Mouse (Mus musculus) CH12.LX (cell line): ENCODE results near the gene Agl. TPM values are rescaled to one million over a fixed set of nuclear protein-coding genes. Genes with fewer than 3 reads are reported as not detected.

Experiments
- DNase-seq: peaks from one replicate; pipeline ENCODE4 v3.0.0-alpha.2; 2013; ENCODE audit errors: extremely low read depth
- H3K27ac ChIP-seq: 2 replicates; pipeline ENCODE4 v1.5.1; 2012; ENCODE audit warnings: low read depth, mild to moderate bottlenecking, control low read depth, moderate library complexity; ENCODE audit not compliant: insufficient read depth
- H3K27me3 ChIP-seq: replicated peaks from 2 replicates; pipeline ENCODE3; 2012; ENCODE audit warnings: inconsistent platforms
- H3K36me3 ChIP-seq, 2 experiments: replicated peaks in 1 of 2; 2 replicates each; pipeline versions ENCODE3 to v1.6.1; 2012; ENCODE audit warnings: inconsistent platforms in 1 of 2, low read length in 1 of 2, mild to moderate bottlenecking in 1 of 2, mixed read lengths in 1 of 2, moderate library complexity in 1 of 2; ENCODE audit not compliant: control insufficient read depth in 1 of 2, insufficient read depth in 1 of 2
- H3K4me1 ChIP-seq, 2 experiments: 2 replicates each; pipeline ENCODE4 v1.6.1; 2012; ENCODE audit warnings: inconsistent platforms in 1 of 2, moderate library complexity in 1 of 2; ENCODE audit not compliant: insufficient read depth in 2 of 2, control insufficient read depth in 1 of 2
- H3K4me2 ChIP-seq: 2 replicates; pipeline ENCODE4 v1.6.1; 2012; ENCODE audit warnings: low read depth, mild to moderate bottlenecking, control low read depth; ENCODE audit not compliant: poor library complexity, insufficient read depth, severe bottlenecking
- H3K4me3 ChIP-seq, 3 experiments: fragments of 150-350 bp in 1 of 3; sonication (generic) in 1 of 3; replicated peaks in 1 of 3; 2 replicates each; pipeline versions ENCODE3 to v1.5.1; 2011 to 2012; ENCODE audit warnings: low read depth in 2 of 3, low read length in 2 of 3, mild to moderate bottlenecking in 2 of 3, moderate library complexity in 2 of 3, control low read depth in 1 of 3, improper control_type of control experiment in 1 of 3, inconsistent platforms in 1 of 3, mixed read lengths in 1 of 3; ENCODE audit not compliant: poor library complexity in 1 of 3
- H3K79me2 ChIP-seq: replicated peaks from 2 replicates; pipeline ENCODE4 v1.6.1; 2012; ENCODE audit warnings: mild to moderate bottlenecking, moderate library complexity; ENCODE audit not compliant: control insufficient read depth, poor library complexity, insufficient read depth, severe bottlenecking; ENCODE audit errors: extremely low read depth
- H3K9ac ChIP-seq: 2 replicates; pipeline ENCODE4 v1.6.1; 2012; ENCODE audit warnings: low read depth, mild to moderate bottlenecking, control low read depth, moderate library complexity; ENCODE audit not compliant: insufficient read depth
- H3K9me3 ChIP-seq: replicated peaks from 2 replicates; pipeline ENCODE3; 2012; ENCODE audit warnings: low read length, inconsistent platforms, mixed read lengths
- BHLHE40 ChIP-seq: IDR thresholded peaks from 2 replicates; pipeline ENCODE4 v1.6.1; 2011; ENCODE audit warnings: mild to moderate bottlenecking, low read depth, low read length, improper control_type of control experiment
- E2F4 ChIP-seq: IDR thresholded peaks from 2 replicates; pipeline ENCODE4 v1.6.1; 2011; ENCODE audit warnings: low read depth, low read length, improper control_type of control experiment; ENCODE audit not compliant: insufficient replicate concordance
- ETS1 ChIP-seq: conservative IDR thresholded peaks from 2 replicates; pipeline ENCODE4 v1.6.1; 2012; ENCODE audit warnings: low read depth, mild to moderate bottlenecking, inconsistent platforms, low read length, improper control_type of control experiment, moderate library complexity
- GABPA ChIP-seq: IDR thresholded peaks from 2 replicates; pipeline ENCODE4 v1.6.1; 2012; ENCODE audit warnings: low read depth, low read length, improper control_type of control experiment, inconsistent platforms; ENCODE audit not compliant: insufficient replicate concordance
- IRF4 ChIP-seq: IDR thresholded peaks from 2 replicates; pipeline ENCODE4 v1.6.1; 2014; ENCODE audit warnings: low read depth, mild to moderate bottlenecking, inconsistent platforms, low read length, improper control_type of control experiment
- JUND ChIP-seq: conservative IDR thresholded peaks from 2 replicates; pipeline ENCODE4 v1.6.1; 2011; ENCODE audit warnings: low read depth, low read length, improper control_type of control experiment
- KAT2A ChIP-seq: IDR thresholded peaks from 2 replicates; pipeline ENCODE4 v1.6.1; 2012; ENCODE audit warnings: low read length, improper control_type of control experiment, inconsistent platforms; ENCODE audit not compliant: insufficient replicate concordance
- MAFK ChIP-seq: IDR thresholded peaks from 2 replicates; pipeline ENCODE4 v1.6.1; 2011; ENCODE audit warnings: low read length, improper control_type of control experiment; ENCODE audit not compliant: insufficient replicate concordance
- MAX ChIP-seq: IDR thresholded peaks from 2 replicates; pipeline ENCODE4 v1.6.1; 2011; ENCODE audit warnings: low read length, improper control_type of control experiment
- MAZ ChIP-seq: IDR thresholded peaks from 2 replicates; pipeline ENCODE4 v1.6.1; 2012; ENCODE audit warnings: low read depth, mild to moderate bottlenecking, inconsistent platforms, low read length, improper control_type of control experiment, moderate library complexity
- NELFE ChIP-seq: IDR thresholded peaks from 2 replicates; pipeline ENCODE4 v1.6.1; 2011; ENCODE audit warnings: low read depth, low read length, improper control_type of control experiment
- RAD21 ChIP-seq: IDR thresholded peaks from 2 replicates; pipeline ENCODE4 v1.6.1; 2011; ENCODE audit warnings: low read depth, mild to moderate bottlenecking, low read length, improper control_type of control experiment, moderate library complexity
- SIN3A ChIP-seq: IDR thresholded peaks from 2 replicates; pipeline ENCODE4 v1.6.1; 2012; ENCODE audit warnings: low read length, improper control_type of control experiment, inconsistent platforms
- TBP ChIP-seq: conservative IDR thresholded peaks from 2 replicates; pipeline ENCODE4 v1.6.1; 2011; ENCODE audit warnings: low read depth, low read length, improper control_type of control experiment
- TCF12 ChIP-seq: IDR thresholded peaks from 2 replicates; pipeline ENCODE4 v1.6.1; 2014; ENCODE audit warnings: low read depth, mild to moderate bottlenecking, inconsistent platforms, low read length, improper control_type of control experiment
- UBTF ChIP-seq: IDR thresholded peaks from 2 replicates; pipeline ENCODE4 v1.6.1; 2012; ENCODE audit warnings: low read depth, mild to moderate bottlenecking, inconsistent platforms, low read length, improper control_type of control experiment, moderate library complexity
- USF2 ChIP-seq: conservative IDR thresholded peaks from 2 replicates; pipeline ENCODE4 v1.6.1; 2011; ENCODE audit warnings: low read depth, low read length, improper control_type of control experiment
- ZKSCAN1 ChIP-seq: IDR thresholded peaks from 2 replicates; pipeline ENCODE4 v1.6.1; 2012; ENCODE audit warnings: low read depth, inconsistent platforms, low read length, improper control_type of control experiment, borderline replicate concordance
- ZNF384 ChIP-seq: IDR thresholded peaks from 2 replicates; pipeline ENCODE4 v1.6.1; 2012; ENCODE audit warnings: low read depth, low read length, improper control_type of control experiment, inconsistent platforms
- dilution Hi-C: fragments of 300-500 bp; cut with MboI; formaldehyde crosslinking; loops from 2 replicates; pipeline ENCODE4 v1.14.3; 2020; ENCODE audit warnings: low sequenced_read_pairs; ENCODE audit not compliant: extremely low pct_unique_long_range_greater_than_20kb, extremely low pct_ligation_motif_present
- in situ Hi-C: fragments of 300-500 bp; cut with MboI; formaldehyde crosslinking; loops from 3 replicates; pipeline ENCODE4 v1.14.3; 2019; ENCODE audit warnings: low sequenced_read_pairs, low pct_ligation_motif_present, low pct_unique_long_range_greater_than_20kb, mixed read lengths
- polyA plus RNA-seq: library from polyadenylated mRNA; unstranded; fragments of >175 nt; gene quantifications from 2 replicates; pipeline ENCODE4 v1.2.1, GENCODE M21; 2012; ENCODE audit warnings: low read depth; ENCODE audit not compliant: insufficient read length
- total RNA-seq, 2 experiments: library from RNA; depleted of rRNA; stranded (reverse); fragments of 300-350 nt in 1 of 2; fragments of >200 nt in 1 of 2; gene quantifications; 2 replicates each; pipeline ENCODE4 v1.2.3; 2012 to 2014

Agl gene
- total and polyA plus RNA-seq, 3 experiments: 4.7 to 5.7 (median 5.2) TPM

DNA sequence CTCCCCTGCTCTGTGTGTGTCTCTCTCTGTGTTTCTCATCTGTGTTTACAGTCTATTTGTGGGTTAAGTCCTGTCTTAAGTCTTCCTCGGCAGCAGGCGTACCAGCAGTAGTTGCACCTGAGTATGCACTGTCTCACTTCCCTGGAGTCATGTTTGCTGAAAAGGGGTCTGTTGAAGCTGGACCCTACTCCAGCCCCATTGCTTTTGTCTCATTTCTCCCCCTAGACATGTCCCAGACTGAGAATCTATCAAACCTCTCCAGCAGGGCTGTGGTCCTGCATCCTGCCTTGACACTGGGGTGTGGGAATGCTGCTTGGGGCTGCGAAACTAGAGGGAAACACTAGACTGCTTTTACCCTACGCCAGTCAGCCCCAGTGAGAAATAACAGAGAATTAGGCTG is 25.5 kb upstream of the Agl start:
- H3K36me3 ChIP-seq: no peaks in the 10 kb centered on the region
- peaks cover 2 to 6% of the 10 kb centered on the region in 2 experiments; a peak in 2 of 4 replicates for H3K4me1 ChIP-seq
- H3K9me3 ChIP-seq: no peaks in the 10 kb centered on the region
- dilution Hi-C loops: no loop called here
- no peak for TF ChIP-seq IRF4
- TF ChIP-seq KAT2A: no peak
- no peak for TF ChIP-seq ZKSCAN1
- TF ChIP-seq MAZ: no peak
- TF ChIP-seq USF2: no peak
- TF ChIP-seq MAX: no peak
- TF ChIP-seq NELFE: no peak
- TF ChIP-seq JUND: no peak
- no peak for TF ChIP-seq SIN3A
- TF ChIP-seq, all 38 proteins: peak for 0
- DNase-seq: no peak
- Histone ChIP-seq H3K79me2 (no peaks in the 10 kb centered on the region), H3K4me2 (no peak overlapping the region), H3K4me3 (no peak overlapping the region), H3K9ac (no peak overlapping the region), H3K27ac (no peak overlapping the region), H3K27me3 (no peaks in the 10 kb centered on the region)
- in situ Hi-C loops: loop anchor here (10.0 to 25.0 kb wide), 2 partner anchors 89 to 496 kb away; no protein-coding TSS in a partner anchor

DNA sequence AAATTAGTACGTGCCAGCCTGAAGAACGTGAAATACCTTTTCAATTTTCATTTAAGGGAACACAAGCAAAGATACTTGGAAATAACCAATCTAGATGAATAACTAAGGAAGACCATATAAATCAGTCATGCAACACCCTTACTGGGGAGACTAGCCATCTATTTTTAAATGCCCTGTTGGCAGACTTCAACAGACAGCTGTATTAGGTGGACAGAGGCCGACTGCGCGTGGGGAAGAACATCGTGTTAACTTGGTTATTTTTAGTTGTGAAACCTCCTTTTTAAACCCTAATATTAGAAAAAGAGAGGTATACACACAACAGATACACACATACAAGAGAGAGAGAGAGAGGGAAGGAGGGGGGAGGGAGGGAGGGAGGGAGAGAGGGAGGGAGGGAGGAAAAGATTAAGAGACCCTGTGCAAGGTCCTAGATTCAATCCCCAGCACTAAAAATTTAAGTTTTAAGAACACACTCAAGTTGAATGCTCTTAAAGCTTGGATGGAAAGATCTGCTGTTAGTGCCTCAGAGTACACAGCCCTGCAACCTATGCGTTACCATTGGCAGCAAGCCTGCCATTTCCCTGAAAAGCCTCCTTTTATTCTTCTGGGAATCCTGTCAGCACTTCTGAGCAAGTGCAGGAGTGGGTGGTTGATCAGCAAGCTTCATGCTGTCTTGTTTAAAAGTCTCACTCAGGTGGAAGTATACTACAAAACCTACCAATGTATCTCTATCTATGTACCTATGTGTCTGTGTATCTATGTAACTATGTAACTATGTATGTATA is 24.8 kb upstream of the Agl start:
- H3K9me3 ChIP-seq: no peaks in the 10 kb centered on the region
- DNase-seq: no peak
- H3K4me3 ChIP-seq: no peak overlapping the region
- no peak overlapping the region for H3K27ac ChIP-seq
- H3K4me2 ChIP-seq: no peak overlapping the region
- peaks cover 2 to 6% of the 10 kb centered on the region in 2 experiments; a peak in 2 of 4 replicates for H3K4me1 ChIP-seq
- TF ChIP-seq E2F4 (no peak), GABPA (no peak), ZKSCAN1 (no peak), IRF4 (no peak), RAD21 (no peak), TBP (no peak), ZNF384 (no peak), MAFK (no peak), ETS1 (no peak), UBTF (no peak), TCF12 (no peak), BHLHE40 (no peak)
- dilution Hi-C loops: no loop called here
- no peaks in the 10 kb centered on the region for H3K27me3 ChIP-seq
- no peak overlapping the region for H3K9ac ChIP-seq
- no peaks in the 10 kb centered on the region for H3K36me3 ChIP-seq
- in situ Hi-C loops: loop anchor here (10.0 to 25.0 kb wide), 2 partner anchors 88 to 495 kb away; no protein-coding TSS in a partner anchor
- no peaks in the 10 kb centered on the region for H3K79me2 ChIP-seq
